Mouse (Mus musculus): ENCODE measurements around the gene Cap2.

GRCm38 (mm10) chr13:46488166-46488565, 13.5 kb upstream of the Cap2 start:
- TF ChIP-seq EP300 (IDR thresholded peaks at IDR 0.05; ENCODE audit: insufficient read depth, low read depth, low read length) (no peak), CTCF (IDR thresholded peaks at IDR 0.05) (no peak)

Data from heart, adult 2 months (tissue).